Mouse (Mus musculus): Measurements from ENCODE around the gene Ftsj1. TPM values are rescaled to one million over a fixed set of nuclear protein-coding genes. Genes with fewer than 3 reads are reported as not detected.

The Ftsj1 gene
- total RNA-seq, 2 experiments from 2014 or later, result 3.3 to 14.4 TPM

Other genes starting within 250 kb of the Ftsj1 start
- gene Glod5, start 233.9 kb downstream of the Ftsj1 start, total RNA-seq (2015; ENCODE audit: low replicate concordance), result not detected in 2 replicates
- gene Glod5, start 233.9 kb downstream of the Ftsj1 start, total RNA-seq (2017; ENCODE audit: low replicate concordance), result not detected in 2 replicates
- 13.1 and 20.9 TPM in 2 replicates for gene Suv39h1, start 177.6 kb downstream of the Ftsj1 start, total RNA-seq (2015; ENCODE audit: low replicate concordance)
- gene Suv39h1, start 177.6 kb downstream of the Ftsj1 start, total RNA-seq (2017; ENCODE audit: low replicate concordance), result 24.1 and 25.7 TPM in 2 replicates
- 24.4 and 27.2 TPM in 2 replicates for gene Was, start 161.9 kb downstream of the Ftsj1 start, total RNA-seq (2015; ENCODE audit: low replicate concordance)
- 19.1 and 27.3 TPM in 2 replicates for gene Was, start 161.9 kb downstream of the Ftsj1 start, total RNA-seq (2017; ENCODE audit: low replicate concordance)
- gene Wdr13, start 119.5 kb downstream of the Ftsj1 start, total RNA-seq (2015; ENCODE audit: low replicate concordance), result 3.1 and 7.7 TPM in 2 replicates
- gene Wdr13, start 119.5 kb downstream of the Ftsj1 start, total RNA-seq (2017; ENCODE audit: low replicate concordance), result 7.9 and 15.5 TPM in 2 replicates
- gene Rbm3, start 106.5 kb downstream of the Ftsj1 start, total RNA-seq (2015; ENCODE audit: low replicate concordance), result 309 and 358 TPM in 2 replicates
- 298 and 314 TPM in 2 replicates for gene Rbm3, start 106.5 kb downstream of the Ftsj1 start, total RNA-seq (2017; ENCODE audit: low replicate concordance)
- gene Tbc1d25, start 76.2 kb downstream of the Ftsj1 start, total RNA-seq (2015; ENCODE audit: low replicate concordance), result 1.7 and 4.2 TPM in 2 replicates
- gene Tbc1d25, start 76.2 kb downstream of the Ftsj1 start, total RNA-seq (2017; ENCODE audit: low replicate concordance), result 0.56 and 1.1 TPM in 2 replicates
- 6.1 and 22.2 TPM in 2 replicates for gene Ebp, start 58.9 kb downstream of the Ftsj1 start, total RNA-seq (2015; ENCODE audit: low replicate concordance)
- gene Ebp, start 58.9 kb downstream of the Ftsj1 start, total RNA-seq (2017; ENCODE audit: low replicate concordance), result 4.0 and 13.0 TPM in 2 replicates
- gene Porcn, start 45.9 kb downstream of the Ftsj1 start, total RNA-seq (2015; ENCODE audit: low replicate concordance), result 0.42 TPM in 1 of 2 replicates, not detected in the other
- gene Porcn, start 45.9 kb downstream of the Ftsj1 start, total RNA-seq (2017; ENCODE audit: low replicate concordance), result not detected in 2 replicates
- 72.6 and 83.8 TPM in 2 replicates for gene Slc38a5, start 18.7 kb upstream of the Ftsj1 start, total RNA-seq (2015; ENCODE audit: low replicate concordance)
- 74.3 and 75.3 TPM in 2 replicates for gene Slc38a5, start 18.7 kb upstream of the Ftsj1 start, total RNA-seq (2017; ENCODE audit: low replicate concordance)
- not detected in 2 replicates for gene Ssxb10, start 75.0 kb upstream of the Ftsj1 start, total RNA-seq (2015; ENCODE audit: low replicate concordance)
- gene Ssxb10, start 75.0 kb upstream of the Ftsj1 start, total RNA-seq (2017; ENCODE audit: low replicate concordance), result not detected in 2 replicates
- not detected in 2 replicates for gene Ssxb9, start 114.6 kb upstream of the Ftsj1 start, total RNA-seq (2015; ENCODE audit: low replicate concordance)
- gene Ssxb9, start 114.6 kb upstream of the Ftsj1 start, total RNA-seq (2017; ENCODE audit: low replicate concordance), result not detected in 2 replicates
- not detected in 2 replicates for gene Ssxb1, start 160.9 kb upstream of the Ftsj1 start, total RNA-seq (2015; ENCODE audit: low replicate concordance)
- gene Ssxb1, start 160.9 kb upstream of the Ftsj1 start, total RNA-seq (2017; ENCODE audit: low replicate concordance), result not detected in 2 replicates
- gene Ssxb2, start 209.3 kb upstream of the Ftsj1 start, total RNA-seq (2015; ENCODE audit: low replicate concordance), result not detected in 2 replicates
- gene Ssxb2, start 209.3 kb upstream of the Ftsj1 start, total RNA-seq (2017; ENCODE audit: low replicate concordance), result not detected in 2 replicates